Mouse (Mus musculus): ENCODE results near the gene Ethe1. TPM values are rescaled to one million over a fixed set of nuclear protein-coding genes. Genes with fewer than 3 reads are reported as not detected.
A peak's percentile ranks its signal among the peaks of the same experiment; 100 is the strongest.

The Ethe1 gene
- polyA plus RNA-seq, 1 experiment = 172 TPM

DNA sequence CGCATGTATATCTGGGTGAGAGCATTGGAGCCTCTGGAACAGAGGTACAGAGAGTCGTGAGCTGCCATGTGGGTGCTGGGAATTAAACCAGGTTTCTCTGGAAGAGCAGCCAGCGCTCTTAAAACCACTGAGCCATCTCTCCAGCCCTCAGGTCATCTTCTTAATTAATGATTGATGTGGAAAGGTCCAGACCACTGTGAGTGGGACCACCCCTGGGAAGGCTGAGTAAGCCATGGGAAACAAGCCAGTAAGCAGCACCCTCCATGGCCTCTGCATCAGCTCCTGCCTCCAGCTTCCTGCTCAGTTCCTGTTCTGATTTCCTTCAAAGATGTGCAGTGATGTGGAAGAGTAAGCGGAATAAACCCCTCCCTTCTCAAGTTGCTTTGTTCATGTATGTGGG is 4.8 kb downstream of the Ethe1 start:
- peak; percentile 63 for DNase-seq
- 19% methylated on average over 4 of the region's 4 CpGs for WGBS

DNA sequence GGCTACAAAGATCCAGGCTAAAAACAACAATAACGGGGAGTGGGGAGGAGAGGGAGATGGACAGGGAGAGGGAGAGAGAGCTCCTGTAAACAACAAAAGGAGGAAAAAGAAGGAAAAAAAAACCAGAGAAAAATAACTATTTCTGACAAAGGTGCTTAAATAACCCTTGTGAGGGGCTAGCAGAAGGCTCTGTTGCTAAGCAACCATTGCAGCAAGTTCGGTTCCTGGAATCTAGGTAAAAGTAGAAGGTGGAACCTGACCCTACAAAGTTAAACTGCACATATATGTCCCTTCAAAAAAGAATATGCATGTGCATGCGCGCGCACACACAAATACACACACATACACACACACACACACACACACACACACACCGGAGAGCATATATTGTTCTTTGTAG is 5.4 kb downstream of the Ethe1 start:
- H3K27ac ChIP-seq (ENCODE audit: insufficient read depth, low read depth, low read length) = no peak overlapping the region
- no peaks in the 10 kb centered on the region for H3K36me3 ChIP-seq (ENCODE audit: control insufficient read depth, insufficient read depth, low read length)
- H3K4me1 ChIP-seq (ENCODE audit: control insufficient read depth, insufficient read depth, low read length) = peaks cover 3% of the 10 kb centered on the region
- H3K4me3 ChIP-seq (ENCODE audit: insufficient read depth, low read depth, low read length) = no peak overlapping the region
- DNase-seq = no peak
- TF ChIP-seq CTCF (conservative IDR thresholded peaks at IDR 0.05; ENCODE audit: insufficient read depth, insufficient read length, low read depth, low read length) (no peak), POLR2A (IDR thresholded peaks at IDR 0.05; ENCODE audit: low read depth, low read length) (no peak)
- H3K27me3 ChIP-seq (replicated peaks; ENCODE audit: control insufficient read depth, insufficient read depth, low read length) = no peaks in the 10 kb centered on the region
- 75% methylated on average over 6 of the region's 6 CpGs for WGBS

More for the DNA sequence above, 4.8 kb downstream of the Ethe1 start:
- H3K4me3 ChIP-seq (ENCODE audit: insufficient read depth, low read depth, low read length) = no peak overlapping the region
- TF ChIP-seq POLR2A (IDR thresholded peaks at IDR 0.05; ENCODE audit: low read depth, low read length) (no peak), CTCF (conservative IDR thresholded peaks at IDR 0.05; ENCODE audit: insufficient read depth, insufficient read length, low read depth, low read length) (no peak)
- H3K27ac ChIP-seq (ENCODE audit: insufficient read depth, low read depth, low read length) = no peak overlapping the region
- no peaks in the 10 kb centered on the region for H3K27me3 ChIP-seq (replicated peaks; ENCODE audit: control insufficient read depth, insufficient read depth, low read length)
- peaks cover 7% of the 10 kb centered on the region for H3K4me1 ChIP-seq (ENCODE audit: control insufficient read depth, insufficient read depth, low read length)
- H3K36me3 ChIP-seq (ENCODE audit: control insufficient read depth, insufficient read depth, low read length) = no peaks in the 10 kb centered on the region

DNA sequence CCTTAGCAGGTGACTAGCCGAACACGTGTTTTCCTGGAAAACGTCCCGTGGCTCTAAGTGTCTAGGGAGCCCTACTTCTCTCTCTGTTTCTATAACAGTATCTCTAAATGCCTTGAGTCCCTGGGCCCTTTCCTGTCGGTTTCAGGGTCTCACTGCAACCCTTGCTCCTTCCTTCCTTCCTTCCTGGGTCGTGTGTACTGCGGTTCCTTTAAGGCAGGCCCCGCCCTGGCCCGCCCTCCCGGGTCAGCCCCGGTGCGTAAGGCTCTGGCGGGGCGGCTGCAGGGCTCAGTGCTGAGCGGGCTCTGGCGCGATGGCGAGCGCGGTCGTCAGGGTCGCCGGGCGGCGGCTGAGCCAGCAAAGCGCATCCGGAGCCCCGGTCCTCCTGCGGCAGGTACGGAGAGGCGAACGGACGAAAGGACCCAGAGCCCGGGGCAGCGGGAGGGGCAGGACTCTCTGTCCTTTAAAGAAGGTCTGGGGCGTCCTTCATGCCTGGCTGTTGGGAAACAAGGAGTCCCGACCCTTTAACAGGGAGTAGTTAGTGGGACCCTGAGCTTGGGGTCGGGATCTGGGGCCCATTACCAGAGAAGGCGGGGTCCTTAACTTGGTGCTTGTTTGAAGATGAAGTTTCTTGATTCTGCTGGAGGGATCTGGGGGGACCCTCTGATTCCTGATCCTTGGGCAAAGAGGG is 6.4 kb downstream of the Ethe1 start:
- DNase-seq = peak; percentile 88
- H3K27ac ChIP-seq (ENCODE audit: insufficient read depth, low read depth, low read length) = peak overlapping the region; percentile 67
- WGBS = 2% methylated on average over 39 of the region's 39 CpGs

DNA sequence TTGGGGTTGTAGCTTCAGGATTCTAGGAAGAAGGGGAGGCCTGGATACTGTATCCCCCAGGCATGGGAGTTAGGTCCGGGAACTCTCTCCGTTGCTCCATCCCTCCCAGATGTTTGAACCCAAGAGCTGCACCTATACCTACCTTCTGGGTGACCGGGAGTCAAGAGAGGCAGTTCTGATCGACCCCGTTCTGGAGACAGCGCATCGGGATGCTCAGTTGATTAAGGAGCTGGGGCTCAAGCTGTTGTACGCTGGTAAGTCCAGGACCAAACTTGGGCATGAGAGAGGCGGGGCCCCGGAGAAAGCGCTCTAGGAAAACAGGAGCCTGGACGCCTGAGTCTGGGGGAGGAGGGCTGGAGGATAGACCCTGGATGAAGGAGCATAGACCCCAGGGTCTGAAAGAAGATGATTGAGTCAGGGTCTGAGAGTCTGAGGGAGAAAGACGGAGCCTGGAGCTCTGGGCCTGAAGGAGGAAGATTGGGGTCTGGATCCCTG is 7.0 kb downstream of the Ethe1 start:
- 10% methylated on average over 13 of the region's 13 CpGs for WGBS
- Histone ChIP-seq H3K36me3 (ENCODE audit: control insufficient read depth, insufficient read depth, low read length) (no peaks in the 10 kb centered on the region), H3K4me3 (ENCODE audit: insufficient read depth, low read depth, low read length) (peak overlapping the region; percentile 83), H3K4me1 (ENCODE audit: control insufficient read depth, insufficient read depth, low read length) (peaks cover 9% of the 10 kb centered on the region; the same call in 1 of the 2 replicates), H3K27me3 (replicated peaks; ENCODE audit: control insufficient read depth, insufficient read depth, low read length) (no peaks in the 10 kb centered on the region), H3K27ac (ENCODE audit: insufficient read depth, low read depth, low read length) (no peak overlapping the region)
- DNase-seq = no peak
- TF ChIP-seq CTCF (conservative IDR thresholded peaks at IDR 0.05; ENCODE audit: insufficient read depth, insufficient read length, low read depth, low read length) (no peak), POLR2A (IDR thresholded peaks at IDR 0.05; ENCODE audit: low read depth, low read length) (no peak)

More for the DNA sequence above, 6.4 kb downstream of the Ethe1 start:
- Histone ChIP-seq H3K27me3 (replicated peaks; ENCODE audit: control insufficient read depth, insufficient read depth, low read length) (no peaks in the 10 kb centered on the region), H3K4me1 (ENCODE audit: control insufficient read depth, insufficient read depth, low read length) (peaks cover 9% of the 10 kb centered on the region; the same call in 1 of the 2 replicates), H3K4me3 (ENCODE audit: insufficient read depth, low read depth, low read length) (peak overlapping the region; percentile 83), H3K36me3 (ENCODE audit: control insufficient read depth, insufficient read depth, low read length) (no peaks in the 10 kb centered on the region)
- TF ChIP-seq POLR2A (IDR thresholded peaks at IDR 0.05; ENCODE audit: low read depth, low read length) (peak; percentile 68), CTCF (conservative IDR thresholded peaks at IDR 0.05; ENCODE audit: insufficient read depth, insufficient read length, low read depth, low read length) (no peak)

DNA sequence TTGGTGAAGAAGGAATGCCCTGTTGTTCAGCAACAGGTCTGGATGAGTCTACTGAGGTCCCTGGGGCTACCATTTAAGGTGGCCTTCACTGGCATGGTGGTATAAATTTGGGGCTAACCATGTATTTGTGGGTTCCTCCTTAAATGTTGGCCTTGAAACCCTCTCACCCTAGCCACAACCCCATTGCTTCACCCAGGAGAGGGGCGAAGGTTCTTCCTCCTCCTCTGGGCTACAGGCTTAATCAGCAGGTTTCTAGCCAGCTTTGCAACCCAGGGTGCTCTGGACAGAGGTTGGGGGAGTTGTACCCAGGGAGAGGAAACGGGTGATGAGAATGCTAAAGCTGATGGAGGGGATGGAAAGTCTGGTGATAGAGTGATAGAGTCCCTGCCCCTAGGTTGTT is 8.1 kb downstream of the Ethe1 start:
- Histone ChIP-seq H3K4me1 (ENCODE audit: control insufficient read depth, insufficient read depth, low read length) (peaks cover 9% of the 10 kb centered on the region; the same call in 1 of the 2 replicates), H3K36me3 (ENCODE audit: control insufficient read depth, insufficient read depth, low read length) (no peaks in the 10 kb centered on the region), H3K27ac (ENCODE audit: insufficient read depth, low read depth, low read length) (no peak overlapping the region), H3K27me3 (replicated peaks; ENCODE audit: control insufficient read depth, insufficient read depth, low read length) (no peaks in the 10 kb centered on the region), H3K4me3 (ENCODE audit: insufficient read depth, low read depth, low read length) (peak overlapping the region; percentile 3; the same call in 1 of the 2 replicates)
- peak; percentile 61 for DNase-seq
- WGBS = 56% methylated on average over 2 of the region's 2 CpGs
- TF ChIP-seq POLR2A (IDR thresholded peaks at IDR 0.05; ENCODE audit: low read depth, low read length) (no peak), CTCF (conservative IDR thresholded peaks at IDR 0.05; ENCODE audit: insufficient read depth, insufficient read length, low read depth, low read length) (no peak)

DNA sequence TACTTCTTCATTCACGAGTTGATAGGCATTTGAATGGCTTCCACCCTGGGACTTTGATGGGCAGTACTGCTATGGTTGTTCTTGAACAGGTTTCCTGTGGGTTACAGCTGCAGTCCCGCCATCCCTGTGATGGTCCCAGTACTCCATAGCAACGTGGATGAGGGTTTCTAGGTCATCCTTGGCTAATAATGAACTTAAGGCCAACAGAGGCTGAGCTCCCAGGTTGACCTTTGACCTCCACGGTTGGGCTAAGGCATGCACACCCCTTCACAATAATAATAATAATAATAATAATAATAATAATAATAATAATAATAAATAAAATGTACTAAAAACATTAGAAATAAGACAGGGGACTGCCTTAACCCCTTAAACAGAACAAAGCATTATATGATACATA is 10.8 kb downstream of the Ethe1 start:
- H3K4me3 ChIP-seq (ENCODE audit: insufficient read depth, low read depth, low read length) = no peak overlapping the region
- no peaks in the 10 kb centered on the region for H3K27me3 ChIP-seq (replicated peaks; ENCODE audit: control insufficient read depth, insufficient read depth, low read length)
- peaks cover 9% of the 10 kb centered on the region; the same call in 1 of the 2 replicates for H3K4me1 ChIP-seq (ENCODE audit: control insufficient read depth, insufficient read depth, low read length)
- TF ChIP-seq CTCF (conservative IDR thresholded peaks at IDR 0.05; ENCODE audit: insufficient read depth, insufficient read length, low read depth, low read length) (no peak), POLR2A (IDR thresholded peaks at IDR 0.05; ENCODE audit: low read depth, low read length) (no peak)
- 51% methylated on average over 4 of the region's 4 CpGs for WGBS
- no peaks in the 10 kb centered on the region for H3K36me3 ChIP-seq (ENCODE audit: control insufficient read depth, insufficient read depth, low read length)
- peak; percentile 72 for DNase-seq
- H3K27ac ChIP-seq (ENCODE audit: insufficient read depth, low read depth, low read length) = no peak overlapping the region

All from kidney, adult 2 months (tissue).